In genomic region chr17:53587074-53587851, GRCm38 (mm10) we compare ENCODE assay signal across 9 mouse cellular contexts. TPM values are rescaled to one million over a fixed set of nuclear protein-coding genes. Genes with fewer than 3 reads are reported as not detected.
DNase-seq lines count a peak whose midpoint lies in the region; ATAC-seq and TF ChIP-seq lines count a peak whose summit lies in the region.
"Had no signal": no experiment of that assay in that cellular context is flagged by ENCODE, and none has a peak within 500 bp of the region (broad histone marks: within the 10 kb centered on the region; RNA-seq: fewer than 3 reads in every experiment).

No protein-coding gene starts in this region.

- peaks cover 53% of the 10 kb centered on the region for H3K4me1 ChIP-seq in heart, embryonic 13.5 days
- peaks cover 28% of the 10 kb centered on the region for H3K4me1 ChIP-seq in liver, postnatal 0 days (ENCODE audit: insufficient read depth)

- H3K27ac ChIP-seq in heart, embryonic 13.5 days (replicated peaks) = peak overlapping the region; percentile 90
- H3K27ac ChIP-seq in liver, postnatal 0 days (ENCODE audit: low read depth) = peak overlapping the region; percentile 91

- DNase-seq in CD4-positive, CD25-positive, alpha-beta regulatory T cell, adult 2 months (ENCODE audit: low read depth, low spot score) = peak; percentile 82
- DNase-seq in adrenal gland, postnatal 10 days = peak; percentile 96
- peak; percentile 94 for DNase-seq in kidney, postnatal 14 days
- peak; percentile 93 for DNase-seq in liver, postnatal 0 days
- peak; percentile 78 for DNase-seq in thymus, postnatal 0 days (ENCODE audit: low spot score)

- 14% methylated on average over 14 of the region's 14 CpGs for WGBS in heart, embryonic 13.5 days
- WGBS in liver, postnatal 0 days (ENCODE audit: insufficient replicate concordance) = 8% methylated on average over 14 of the region's 14 CpGs

- peak overlapping the region; percentile 48 for H3K4me2 ChIP-seq in heart, embryonic 13.5 days
- H3K4me2 ChIP-seq in liver, postnatal 0 days (ENCODE audit: low read depth, low read length) = peak overlapping the region; percentile 51

- H3K9me3 ChIP-seq in heart, embryonic 13.5 days = no peaks in the 10 kb centered on the region
- no peaks in the 10 kb centered on the region for H3K9me3 ChIP-seq in liver, postnatal 0 days (ENCODE audit: low read length)

- peak; percentile 83 for TF ChIP-seq EP300 in liver, postnatal 0 days (IDR thresholded peaks at IDR 0.05; ENCODE audit: low read depth)

- ATAC-seq in erythroid progenitor cell, adult 5-6 weeks (replicated peaks; ENCODE audit: low FRiP score, poor library complexity, severe bottlenecking) = peak; percentile 80
- peak; percentile 71; the same call in 1 of the 2 replicates for ATAC-seq in heart, embryonic 13.5 days (ENCODE audit: extremely low read depth, insufficient number of reproducible peaks, low FRiP score, low TSS enrichment)
- peak; percentile 90 for ATAC-seq in liver, postnatal 0 days
- peak; percentile 68 for ATAC-seq in neutrophil, adult 5-6 weeks (ENCODE audit: extremely low read depth, insufficient number of reproducible peaks, low FRiP score, poor library complexity, severe bottlenecking)

- H3K27me3 ChIP-seq in heart, embryonic 13.5 days (replicated peaks) = no peaks in the 10 kb centered on the region
- H3K27me3 ChIP-seq in liver, postnatal 0 days (ENCODE audit: insufficient read depth, low read length) = no peaks in the 10 kb centered on the region

- no peak for TF ChIP-seq CTCF in liver, postnatal 0 days (IDR thresholded peaks at IDR 0.05; ENCODE audit: low read depth)

- peak overlapping the region; percentile 5 for H3K4me3 ChIP-seq in heart, embryonic 13.5 days
- H3K4me3 ChIP-seq in liver, postnatal 0 days (ENCODE audit: low read depth, low read length) = no peak overlapping the region

- H3K36me3 ChIP-seq in heart, embryonic 13.5 days = peaks cover 4% of the 10 kb centered on the region; the same call in 1 of the 2 replicates
- no peaks in the 10 kb centered on the region for H3K36me3 ChIP-seq in liver, postnatal 0 days (replicated peaks; ENCODE audit: insufficient read depth, low read length)

- peak overlapping the region; percentile 66 for H3K9ac ChIP-seq in heart, embryonic 13.5 days
- H3K9ac ChIP-seq in liver, postnatal 0 days (replicated peaks) = peak overlapping the region; percentile 26

RNA-seq across cellular contexts. Expression of gene Kat2b, which starts 20.6 kb away (rescaled TPM):
- 10 to 100 TPM; 68.2 to 69.1 TPM for total RNA-seq in adrenal gland, postnatal 10 days (2021)
- total RNA-seq in erythroid progenitor cell, adult 5-6 weeks (2015; ENCODE audit: low replicate concordance) = 64.5 and 72.1 TPM in 2 replicates
- 29.3 and 63.5 TPM in 2 replicates for total RNA-seq in erythroid progenitor cell, adult 5-6 weeks (2017; ENCODE audit: low replicate concordance)
- 7.4 and 8.1 TPM in 2 replicates for polyA plus RNA-seq in heart, embryonic 13.5 days (2015; fragmentation: Nextera tagmentation; extraction: Ambion mirVana)
- 5.5 and 6.2 TPM in 2 replicates for polyA plus RNA-seq in liver, postnatal 0 days (2015; fragmentation: Nextera tagmentation; extraction: Ambion mirVana)
- total RNA-seq in neutrophil, adult 5-6 weeks (2017) = 57.1 and 84.0 TPM in 2 replicates
- polyA plus RNA-seq in thymus, postnatal 0 days (2015; fragmentation: Nextera tagmentation; extraction: Ambion mirVana) = 10.7 and 12.7 TPM in 2 replicates

RNA-seq across cellular contexts. Expression of gene Pp2d1, which starts 48.0 kb away (rescaled TPM):
- total RNA-seq in adrenal gland, postnatal 10 days (2021) = not detected
- total RNA-seq in erythroid progenitor cell, adult 5-6 weeks (2015; ENCODE audit: low replicate concordance) = not detected in 2 replicates
- not detected in 2 replicates for total RNA-seq in erythroid progenitor cell, adult 5-6 weeks (2017; ENCODE audit: low replicate concordance)
- 0.13 and 0.25 TPM in 2 replicates for polyA plus RNA-seq in heart, embryonic 13.5 days (2015; fragmentation: Nextera tagmentation; extraction: Ambion mirVana)
- not detected in 2 replicates for polyA plus RNA-seq in liver, postnatal 0 days (2015; fragmentation: Nextera tagmentation; extraction: Ambion mirVana)
- not detected in 2 replicates for total RNA-seq in neutrophil, adult 5-6 weeks (2017)
- 0.26 and 0.33 TPM in 2 replicates for polyA plus RNA-seq in thymus, postnatal 0 days (2015; fragmentation: Nextera tagmentation; extraction: Ambion mirVana)
- total RNA-seq: layer of hippocampus, postnatal 25 days had no signal
